Mouse (Mus musculus) heart, adult 11 months (tissue): ENCODE results near the gene Clec10a.

Experiments
- DNase-seq: peaks from one replicate; pipeline ENCODE4 v3.0.0; 2022

The Clec10a gene

DNA sequence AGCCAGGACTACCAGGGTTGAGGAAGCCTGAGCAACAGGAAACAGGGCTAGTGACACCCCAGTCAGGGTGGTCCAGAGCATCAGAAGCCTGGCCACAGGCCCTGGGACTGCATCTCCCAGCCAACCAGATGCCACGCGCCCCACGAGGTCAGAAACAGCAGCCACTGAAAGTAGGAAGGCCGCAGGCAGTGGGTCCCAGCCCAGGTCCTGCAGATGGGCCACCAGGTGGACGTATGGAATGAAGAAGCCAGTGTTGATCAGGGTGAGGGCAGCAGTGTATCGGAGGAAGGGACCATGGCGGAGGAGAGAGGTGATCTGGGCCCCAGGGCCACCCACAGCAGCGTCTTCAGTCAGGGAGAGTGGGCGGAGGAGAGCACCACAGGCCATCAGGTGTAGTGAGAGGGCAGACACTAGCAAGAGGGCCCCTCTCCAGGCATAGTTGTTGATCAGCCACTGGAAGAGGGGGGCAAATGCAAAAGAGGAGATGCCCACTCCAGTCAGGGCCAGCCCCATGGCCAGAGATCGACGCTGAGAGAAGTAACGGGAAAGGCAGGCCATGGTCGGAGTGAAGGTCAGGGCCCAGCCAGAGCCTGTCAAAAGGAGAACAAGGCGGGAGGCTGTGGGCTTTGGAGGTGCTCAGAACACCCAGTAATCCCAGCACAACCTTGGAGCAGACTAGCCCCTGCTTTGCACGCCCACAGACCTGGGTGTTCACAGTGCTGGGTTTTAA is 62.9 kb downstream of the Clec10a start:
- DNase-seq = peak; percentile 92

DNA sequence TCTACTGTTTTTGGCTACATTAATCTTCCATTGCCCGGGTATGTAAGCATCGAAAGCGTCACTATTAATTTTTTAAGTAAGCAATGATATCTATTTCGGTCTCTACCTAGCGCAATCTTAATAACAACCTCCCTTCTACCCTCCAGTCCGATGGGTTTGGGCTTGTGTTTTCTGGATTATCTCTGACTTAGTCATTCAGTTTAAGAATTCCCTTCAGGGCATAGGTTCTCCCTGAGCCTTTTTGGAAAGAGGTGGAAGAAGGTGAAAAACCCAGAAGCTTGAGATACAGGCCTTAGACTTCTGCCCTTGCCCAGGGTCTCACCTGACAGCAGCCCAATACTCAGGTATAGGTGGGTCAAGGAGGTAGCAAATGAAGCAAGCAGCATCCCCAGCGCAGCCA is 63.9 kb downstream of the Clec10a start:
- no peak for DNase-seq

- no peak for DNase-seq
These were observed 64.3 kb downstream of the Clec10a start for GRCm38 (mm10) chr11:70220323-70220722.
